Mouse (Mus musculus): ENCODE results near the gene Gm20929.
"Not testable (repeated sequence)": the region's sequence is repeated elsewhere in the genome, so short reads cannot be mapped to it uniquely, and the experiment has no call there.

Gm20929 gene

GRCm38 (mm10) chrY:53843649-53844048 is at the start of gene Gm20929:
TSS of gene Gm20929 (plus strand) at chrY:53843949.
- DNase-seq, result not testable (repeated sequence)

Measured in kidney, postnatal 36 days (tissue).